Mouse (Mus musculus): ENCODE data around the gene Vwf. TPM values are rescaled to one million over a fixed set of nuclear protein-coding genes. Genes with fewer than 3 reads are reported as not detected.

Gene Vwf
- polyA plus RNA-seq, 1 experiment, result 64.0 TPM

- no peak for TF ChIP-seq CTCF (IDR thresholded peaks at IDR 0.05; ENCODE audit: extremely low read depth, insufficient read length, insufficient replicate concordance, low read depth, low read length)
- no peak for TF ChIP-seq POLR2A (IDR thresholded peaks at IDR 0.05; ENCODE audit: low read depth, low read length)
- Histone ChIP-seq H3K36me3 (ENCODE audit: control insufficient read depth, insufficient read depth, low read length) (no peaks in the 10 kb centered on the region), H3K4me1 (ENCODE audit: control insufficient read depth, insufficient read depth, insufficient read length, low read length) (no peaks in the 10 kb centered on the region), H3K27me3 (ENCODE audit: control insufficient read depth, insufficient read depth, low read length) (no peaks in the 10 kb centered on the region), H3K4me3 (ENCODE audit: low read depth, low read length) (no peak overlapping the region), H3K27ac (ENCODE audit: insufficient read depth, low read depth, low read length) (no peak overlapping the region)
- 49% methylated on average over 1 of the region's 1 CpGs for WGBS
These were observed 131.9 kb downstream of the Vwf start for GRCm38 (mm10) chr6:125678492-125678891.

GRCm38 (mm10) chr6:125680613-125681012 is 134.0 kb downstream of the Vwf start:
- H3K27me3 ChIP-seq (ENCODE audit: control insufficient read depth, insufficient read depth, low read length), result no peaks in the 10 kb centered on the region
- TF ChIP-seq POLR2A (IDR thresholded peaks at IDR 0.05; ENCODE audit: low read depth, low read length) (no peak), CTCF (IDR thresholded peaks at IDR 0.05; ENCODE audit: extremely low read depth, insufficient read length, insufficient replicate concordance, low read depth, low read length) (no peak)
- 77% methylated on average over 11 of the region's 11 CpGs for WGBS
- no peaks in the 10 kb centered on the region for H3K36me3 ChIP-seq (ENCODE audit: control insufficient read depth, insufficient read depth, low read length)
- no peaks in the 10 kb centered on the region for H3K4me1 ChIP-seq (ENCODE audit: control insufficient read depth, insufficient read depth, insufficient read length, low read length)
- no peak overlapping the region for H3K27ac ChIP-seq (ENCODE audit: insufficient read depth, low read depth, low read length)
- no peak overlapping the region for H3K4me3 ChIP-seq (ENCODE audit: low read depth, low read length)

- Histone ChIP-seq H3K27me3 (ENCODE audit: control insufficient read depth, insufficient read depth, low read length) (no peaks in the 10 kb centered on the region), H3K36me3 (ENCODE audit: control insufficient read depth, insufficient read depth, low read length) (no peaks in the 10 kb centered on the region), H3K4me3 (ENCODE audit: low read depth, low read length) (no peak overlapping the region), H3K4me1 (ENCODE audit: control insufficient read depth, insufficient read depth, insufficient read length, low read length) (no peaks in the 10 kb centered on the region), H3K27ac (ENCODE audit: insufficient read depth, low read depth, low read length) (no peak overlapping the region)
- TF ChIP-seq POLR2A (IDR thresholded peaks at IDR 0.05; ENCODE audit: low read depth, low read length) (no peak), CTCF (IDR thresholded peaks at IDR 0.05; ENCODE audit: extremely low read depth, insufficient read length, insufficient replicate concordance, low read depth, low read length) (no peak)
These were observed 138.8 kb downstream of the Vwf start for GRCm38 (mm10) chr6:125685420-125685819.

- no peaks in the 10 kb centered on the region for H3K27me3 ChIP-seq (ENCODE audit: control insufficient read depth, insufficient read depth, low read length)
- no peak for TF ChIP-seq POLR2A (IDR thresholded peaks at IDR 0.05; ENCODE audit: low read depth, low read length)
- TF ChIP-seq CTCF (IDR thresholded peaks at IDR 0.05; ENCODE audit: extremely low read depth, insufficient read length, insufficient replicate concordance, low read depth, low read length), result no peak
- H3K4me3 ChIP-seq (ENCODE audit: low read depth, low read length), result no peak overlapping the region
- H3K4me1 ChIP-seq (ENCODE audit: control insufficient read depth, insufficient read depth, insufficient read length, low read length), result no peaks in the 10 kb centered on the region
- no peak overlapping the region for H3K27ac ChIP-seq (ENCODE audit: insufficient read depth, low read depth, low read length)
- 55% methylated on average over 1 of the region's 1 CpGs for WGBS
- no peaks in the 10 kb centered on the region for H3K36me3 ChIP-seq (ENCODE audit: control insufficient read depth, insufficient read depth, low read length)
These were observed 141.4 kb downstream of the Vwf start for GRCm38 (mm10) chr6:125687986-125688385.

- no peak within 1 kb of the TSS for H3K4me3 ChIP-seq (ENCODE audit: low read depth, low read length)
- WGBS, result 10% methylated on average over 20 of the region's 20 CpGs
- TF ChIP-seq POLR2A (IDR thresholded peaks at IDR 0.05; ENCODE audit: low read depth, low read length) (no peak), CTCF (IDR thresholded peaks at IDR 0.05; ENCODE audit: extremely low read depth, insufficient read length, insufficient replicate concordance, low read depth, low read length) (no peak)
These were observed 143.6 kb downstream of the Vwf start, which contains the start of gene Ano2 for GRCm38 (mm10) chr6:125690057-125690703. TSS of gene Ano2 (plus strand) at chr6:125690419.

GRCm38 (mm10) chr6:125701146-125701545 is 154.6 kb downstream of the Vwf start:
- no peak for TF ChIP-seq POLR2A (IDR thresholded peaks at IDR 0.05; ENCODE audit: low read depth, low read length)
- TF ChIP-seq CTCF (IDR thresholded peaks at IDR 0.05; ENCODE audit: extremely low read depth, insufficient read length, insufficient replicate concordance, low read depth, low read length), result no peak
- Histone ChIP-seq H3K4me3 (ENCODE audit: low read depth, low read length) (no peak overlapping the region), H3K27me3 (ENCODE audit: control insufficient read depth, insufficient read depth, low read length) (no peaks in the 10 kb centered on the region), H3K36me3 (ENCODE audit: control insufficient read depth, insufficient read depth, low read length) (no peaks in the 10 kb centered on the region), H3K27ac (ENCODE audit: insufficient read depth, low read depth, low read length) (no peak overlapping the region), H3K4me1 (ENCODE audit: control insufficient read depth, insufficient read depth, insufficient read length, low read length) (no peaks in the 10 kb centered on the region)
- 85% methylated on average over 2 of the region's 2 CpGs for WGBS

More at GRCm38 (mm10) chr6:125690057-125690703, 143.6 kb downstream of the Vwf start, which contains the start of gene Ano2:
- Histone ChIP-seq H3K4me1 (ENCODE audit: control insufficient read depth, insufficient read depth, insufficient read length, low read length) (no peaks in the 10 kb centered on the region), H3K27ac (ENCODE audit: insufficient read depth, low read depth, low read length) (no peak within 1 kb of the TSS), H3K36me3 (ENCODE audit: control insufficient read depth, insufficient read depth, low read length) (no peaks in the 10 kb centered on the region), H3K27me3 (ENCODE audit: control insufficient read depth, insufficient read depth, low read length) (no peaks in the 10 kb centered on the region)

GRCm38 (mm10) chr6:125711261-125711660 is 164.7 kb downstream of the Vwf start:
- Histone ChIP-seq H3K27me3 (ENCODE audit: control insufficient read depth, insufficient read depth, low read length) (no peaks in the 10 kb centered on the region), H3K36me3 (ENCODE audit: control insufficient read depth, insufficient read depth, low read length) (no peaks in the 10 kb centered on the region), H3K4me1 (ENCODE audit: control insufficient read depth, insufficient read depth, insufficient read length, low read length) (no peaks in the 10 kb centered on the region), H3K27ac (ENCODE audit: insufficient read depth, low read depth, low read length) (no peak overlapping the region), H3K4me3 (ENCODE audit: low read depth, low read length) (no peak overlapping the region)
- 81% methylated on average over 16 of the region's 16 CpGs for WGBS
- TF ChIP-seq CTCF (IDR thresholded peaks at IDR 0.05; ENCODE audit: extremely low read depth, insufficient read length, insufficient replicate concordance, low read depth, low read length), result no peak
- TF ChIP-seq POLR2A (IDR thresholded peaks at IDR 0.05; ENCODE audit: low read depth, low read length), result no peak
